Mouse (Mus musculus): ENCODE measurements around the gene Iqcf3. TPM values are rescaled to one million over a fixed set of nuclear protein-coding genes. Genes with fewer than 3 reads are reported as not detected.

The Iqcf3 gene
- not detected for polyA plus RNA-seq (2014; fragmentation: Illumina TruSeq; extraction: RNeasy Lipid Tissue Mini Kit (QIAGEN cat#74804); ENCODE audit: insufficient read depth, low read depth, low replicate concordance)

GRCm38 (mm10) chr9:106561531-106561930 lies at the start of gene Iqcf3:
TSS of gene Iqcf3 (minus strand) at chr9:106561631.

GRCm38 (mm10) chr9:106570896-106571295 lies 9.5 kb upstream of the Iqcf3 start, which contains the start of gene Iqcf4:
TSS of gene Iqcf4 (minus strand) at chr9:106570996.

DNA sequence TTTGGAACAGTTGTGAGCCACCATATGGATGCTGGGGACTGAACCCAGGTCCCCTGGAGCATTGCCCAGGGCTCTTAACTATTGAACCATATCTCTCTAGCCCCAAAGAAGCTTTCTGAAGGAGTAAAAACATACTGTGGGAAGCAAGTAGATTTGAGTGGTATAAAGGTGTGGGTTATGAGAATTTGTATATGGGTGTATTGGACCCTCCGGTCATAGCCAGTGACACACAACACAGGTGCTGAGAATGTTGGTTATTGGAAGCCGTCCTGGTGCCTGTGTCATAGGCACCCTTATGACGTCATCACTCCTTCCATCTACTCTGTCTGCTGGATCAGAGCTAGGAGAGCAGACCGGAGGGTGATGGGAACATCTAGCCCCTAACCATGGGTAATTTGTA lies 47.2 kb downstream of the Iqcf3 start, which contains the start of gene Iqcf5:
Gene Iqcf5, plus strand, starts transcription at position 301 of the 400 bp plus-strand sequence.

DNA sequence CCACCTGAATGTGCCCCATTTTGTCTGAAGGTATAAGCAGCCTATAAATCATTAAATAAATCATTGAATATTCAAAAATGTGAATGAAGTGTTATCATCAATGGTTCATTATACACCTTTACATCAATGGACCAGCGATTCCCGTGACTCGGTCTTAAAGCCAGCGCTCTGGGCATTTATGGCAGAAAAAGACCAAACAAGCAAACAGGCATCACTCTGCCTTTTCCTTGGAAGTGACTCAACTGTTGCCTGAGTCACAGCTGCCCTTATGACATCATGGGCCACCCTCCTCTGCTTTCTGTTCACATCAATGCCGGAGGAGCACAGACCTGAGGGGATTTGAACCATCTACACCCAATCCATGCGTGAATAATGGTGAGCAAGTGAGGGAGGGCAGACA lies 61.8 kb downstream of the Iqcf3 start, which contains the start of gene Iqcf1:
Gene Iqcf1, plus strand, starts transcription at position 301 of the 400 bp plus-strand sequence.

DNA sequence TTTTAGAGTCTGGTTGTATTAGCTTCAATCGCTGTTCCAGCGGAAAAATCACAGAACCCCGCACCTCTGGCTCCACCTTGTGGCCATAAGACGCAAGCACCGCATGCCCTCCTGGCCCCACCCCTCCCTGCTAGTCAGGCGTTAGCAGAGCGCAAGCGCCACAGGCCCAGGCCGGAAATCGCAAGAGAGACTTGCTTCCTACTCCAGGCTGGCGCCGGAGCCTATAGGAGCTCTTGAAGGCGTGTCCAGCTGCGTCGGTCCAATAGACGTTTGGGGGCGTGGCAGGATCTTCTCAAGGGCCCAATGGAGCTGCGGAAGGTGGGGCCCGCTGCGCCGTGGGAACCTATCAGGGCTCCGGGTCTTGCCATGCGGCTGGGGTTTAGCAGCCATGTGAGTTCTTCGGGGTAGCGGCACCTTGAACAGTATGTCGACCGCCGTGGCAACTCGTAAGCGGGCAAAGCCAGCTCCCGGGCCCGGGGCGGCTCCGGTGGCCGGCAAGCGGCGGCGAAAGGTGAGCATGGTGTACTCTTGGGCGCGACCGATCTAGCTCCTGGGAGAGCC lies 84.4 kb downstream of the Iqcf3 start, which contains the start of gene Parp3:
Gene Parp3, minus strand, starts transcription at position 26 of the 561 bp plus-strand sequence.

GRCm38 (mm10) chr9:106475663-106476001 lies 85.8 kb downstream of the Iqcf3 start, which contains the start of gene Rrp9:
TSS of gene Rrp9 (plus strand) at chr9:106475963.

GRCm38 (mm10) chr9:106465571-106466200 lies 95.7 kb downstream of the Iqcf3 start, which contains the start of gene Gpr62:
TSS of gene Gpr62 (minus strand) at chr9:106465938.

GRCm38 (mm10) chr9:106453271-106454070 lies 108.0 kb downstream of the Iqcf3 start, which contains the start of gene Pcbp4:
TSS of gene Pcbp4 (plus strand) at chr9:106453291.

Other genes starting within 250 kb of the Iqcf3 start
- 33.2 TPM for gene Dusp7, start 193.0 kb downstream of the Iqcf3 start, polyA plus RNA-seq (2014; fragmentation: Illumina TruSeq; extraction: RNeasy Lipid Tissue Mini Kit (QIAGEN cat#74804); ENCODE audit: insufficient read depth, low read depth, low replicate concordance)
- gene Rpl29, start 132.2 kb downstream of the Iqcf3 start, polyA plus RNA-seq (2014; fragmentation: Illumina TruSeq; extraction: RNeasy Lipid Tissue Mini Kit (QIAGEN cat#74804); ENCODE audit: insufficient read depth, low read depth, low replicate concordance), result 688 TPM
- 6.0 TPM for gene Acy1, start 123.3 kb downstream of the Iqcf3 start, polyA plus RNA-seq (2014; fragmentation: Illumina TruSeq; extraction: RNeasy Lipid Tissue Mini Kit (QIAGEN cat#74804); ENCODE audit: insufficient read depth, low read depth, low replicate concordance)
- gene Abhd14b, start 114.2 kb downstream of the Iqcf3 start, polyA plus RNA-seq (2014; fragmentation: Illumina TruSeq; extraction: RNeasy Lipid Tissue Mini Kit (QIAGEN cat#74804); ENCODE audit: insufficient read depth, low read depth, low replicate concordance), result 37.3 TPM
- gene Abhd14a, start 114.0 kb downstream of the Iqcf3 start, polyA plus RNA-seq (2014; fragmentation: Illumina TruSeq; extraction: RNeasy Lipid Tissue Mini Kit (QIAGEN cat#74804); ENCODE audit: insufficient read depth, low read depth, low replicate concordance), result 18.9 TPM
- gene Pcbp4, start 108.3 kb downstream of the Iqcf3 start, polyA plus RNA-seq (2014; fragmentation: Illumina TruSeq; extraction: RNeasy Lipid Tissue Mini Kit (QIAGEN cat#74804); ENCODE audit: insufficient read depth, low read depth, low replicate concordance), result 19.3 TPM
- gene Gpr62, start 95.7 kb downstream of the Iqcf3 start, polyA plus RNA-seq (2014; fragmentation: Illumina TruSeq; extraction: RNeasy Lipid Tissue Mini Kit (QIAGEN cat#74804); ENCODE audit: insufficient read depth, low read depth, low replicate concordance), result 0.11 TPM
- gene Rrp9, start 85.7 kb downstream of the Iqcf3 start, polyA plus RNA-seq (2014; fragmentation: Illumina TruSeq; extraction: RNeasy Lipid Tissue Mini Kit (QIAGEN cat#74804); ENCODE audit: insufficient read depth, low read depth, low replicate concordance), result 22.2 TPM
- 21.9 TPM for gene Parp3, start 84.7 kb downstream of the Iqcf3 start, polyA plus RNA-seq (2014; fragmentation: Illumina TruSeq; extraction: RNeasy Lipid Tissue Mini Kit (QIAGEN cat#74804); ENCODE audit: insufficient read depth, low read depth, low replicate concordance)
- not detected for gene Iqcf1, start 61.7 kb downstream of the Iqcf3 start, polyA plus RNA-seq (2014; fragmentation: Illumina TruSeq; extraction: RNeasy Lipid Tissue Mini Kit (QIAGEN cat#74804); ENCODE audit: insufficient read depth, low read depth, low replicate concordance)
- gene Iqcf5, start 47.1 kb downstream of the Iqcf3 start, polyA plus RNA-seq (2014; fragmentation: Illumina TruSeq; extraction: RNeasy Lipid Tissue Mini Kit (QIAGEN cat#74804); ENCODE audit: insufficient read depth, low read depth, low replicate concordance), result not detected
- not detected for gene Iqcf4, start 9.4 kb upstream of the Iqcf3 start, polyA plus RNA-seq (2014; fragmentation: Illumina TruSeq; extraction: RNeasy Lipid Tissue Mini Kit (QIAGEN cat#74804); ENCODE audit: insufficient read depth, low read depth, low replicate concordance)
- not detected for gene Iqcf6, start 65.0 kb upstream of the Iqcf3 start, polyA plus RNA-seq (2014; fragmentation: Illumina TruSeq; extraction: RNeasy Lipid Tissue Mini Kit (QIAGEN cat#74804); ENCODE audit: insufficient read depth, low read depth, low replicate concordance)
- gene Grm2, start 94.5 kb upstream of the Iqcf3 start, polyA plus RNA-seq (2014; fragmentation: Illumina TruSeq; extraction: RNeasy Lipid Tissue Mini Kit (QIAGEN cat#74804); ENCODE audit: insufficient read depth, low read depth, low replicate concordance), result not detected
- gene Tex264, start 124.3 kb upstream of the Iqcf3 start, polyA plus RNA-seq (2014; fragmentation: Illumina TruSeq; extraction: RNeasy Lipid Tissue Mini Kit (QIAGEN cat#74804); ENCODE audit: insufficient read depth, low read depth, low replicate concordance), result 59.3 TPM
- 3.0 TPM for gene Rad54l2, start 227.6 kb upstream of the Iqcf3 start, polyA plus RNA-seq (2014; fragmentation: Illumina TruSeq; extraction: RNeasy Lipid Tissue Mini Kit (QIAGEN cat#74804); ENCODE audit: insufficient read depth, low read depth, low replicate concordance)

Measured in lung, adult 10 weeks (tissue).